Mouse (Mus musculus): ENCODE results near the gene Pdzd11.

Gene Pdzd11

GRCm38 (mm10) chrX:100625802-100626793, at the start of gene Pdzd11:
Pdzd11 (minus strand) TSS chrX:100626568.
- peak; percentile 29 for DNase-seq (ENCODE audit: low spot score)

GRCm38 (mm10) chrX:100664825-100665224, 38.5 kb upstream of the Pdzd11 start:
- no peak for DNase-seq (ENCODE audit: low spot score)

GRCm38 (mm10) chrX:100652848-100653247, 26.5 kb upstream of the Pdzd11 start:
- DNase-seq (ENCODE audit: low spot score), result no peak

GRCm38 (mm10) chrX:100638477-100638876, 12.1 kb upstream of the Pdzd11 start:
- no peak for DNase-seq (ENCODE audit: low spot score)

GRCm38 (mm10) chrX:100629076-100629475, 2.7 kb upstream of the Pdzd11 start:
- no peak for DNase-seq (ENCODE audit: low spot score)

GRCm38 (mm10) chrX:100625546-100625801, 894 bp downstream of the Pdzd11 start, which contains the start of gene Kif4:
Kif4 (plus strand) TSS chrX:100625737.
- DNase-seq (ENCODE audit: low spot score), result no peak

GRCm38 (mm10) chrX:100625146-100625545, 1.2 kb downstream of the Pdzd11 start:
- DNase-seq (ENCODE audit: low spot score), result no peak

- no peak for DNase-seq (ENCODE audit: low spot score)
Observed at GRCm38 (mm10) chrX:100624242-100624641, 2.1 kb downstream of the Pdzd11 start.

GRCm38 (mm10) chrX:100621366-100621765, 5.0 kb downstream of the Pdzd11 start:
- no peak for DNase-seq (ENCODE audit: low spot score)

- DNase-seq (ENCODE audit: low spot score), result no peak
Observed at GRCm38 (mm10) chrX:100618488-100618887, 7.9 kb downstream of the Pdzd11 start.

GRCm38 (mm10) chrX:100605314-100605713, 21.1 kb downstream of the Pdzd11 start, which contains the start of gene Arr3:
Arr3 (plus strand) TSS chrX:100605497.
- DNase-seq (ENCODE audit: low spot score), result no peak

- DNase-seq (ENCODE audit: low spot score), result no peak
Observed at GRCm38 (mm10) chrX:100599755-100600154, 26.6 kb downstream of the Pdzd11 start.

- no peak for DNase-seq (ENCODE audit: low spot score)
Observed at GRCm38 (mm10) chrX:100597439-100597838, 28.9 kb downstream of the Pdzd11 start.

- no peak for DNase-seq (ENCODE audit: low spot score)
Observed at GRCm38 (mm10) chrX:100594791-100595190, 31.6 kb downstream of the Pdzd11 start, which contains the start of gene P2ry4. P2ry4 (minus strand) TSS chrX:100594869.

All from ovary, postnatal 10 days (tissue).